Mouse (Mus musculus) midbrain, embryonic 12.5 days (tissue): ENCODE measurements around the gene Tox2. TPM values are rescaled to one million over a fixed set of nuclear protein-coding genes. Genes with fewer than 3 reads are reported as not detected.

Experiments used
- ATAC-seq: fragments of 200-750 bp; cut with Nextera tagmentation; 2 replicates; pipeline ENCODE4 v1.8.0; 2017; ENCODE audit warnings: low read depth, moderate TSS enrichment, moderate library complexity; ENCODE audit not compliant: low FRiP score
- H3K27ac ChIP-seq: fragments of 300-500 bp; sonication (generic); replicated peaks from 2 replicates; pipeline ENCODE4 v1.5.1; 2016; ENCODE audit warnings: mild to moderate bottlenecking
- H3K27me3 ChIP-seq: fragments of 300-500 bp; sonication (generic); 2 replicates; pipeline ENCODE4 v1.6.1; 2016; ENCODE audit warnings: mild to moderate bottlenecking
- H3K36me3 ChIP-seq: fragments of 300-500 bp; sonication (generic); 2 replicates; pipeline ENCODE4 v1.6.1; 2016
- H3K4me1 ChIP-seq: fragments of 300-500 bp; sonication (generic); 2 replicates; pipeline ENCODE4 v1.6.1; 2016
- H3K4me2 ChIP-seq: fragments of 300-500 bp; sonication (generic); replicated peaks from 2 replicates; pipeline ENCODE4 v1.6.1; 2016; ENCODE audit warnings: mild to moderate bottlenecking, moderate library complexity
- H3K4me3 ChIP-seq: fragments of 300-500 bp; sonication (generic); 2 replicates; pipeline ENCODE4 v1.5.1; 2016; ENCODE audit warnings: mild to moderate bottlenecking
- H3K9ac ChIP-seq: fragments of 300-500 bp; sonication (generic); replicated peaks from 2 replicates; pipeline ENCODE4 v1.6.1; 2016; ENCODE audit warnings: mild to moderate bottlenecking, moderate library complexity
- H3K9me3 ChIP-seq: fragments of 300-500 bp; sonication (generic); 2 replicates; pipeline ENCODE4 v1.6.1; 2016; ENCODE audit warnings: mild to moderate bottlenecking
- WGBS: fragments of 180-500 bp; shearing (Covaris S2); methylation state at CpG from one replicate; pipeline ENCODE4 v1.1.7; 2016; 5-methylcytosine and 5-hydroxymethylcytosine counted together
- polyA plus RNA-seq: library from polyadenylated mRNA; unstranded; fragments of >200 nt; fragmentation: Nextera tagmentation; extraction: Ambion mirVana; gene quantifications from 2 replicates; pipeline ENCODE4 v1.2.1, GENCODE M21; 2016

Gene Tox2
- polyA plus RNA-seq, 1 experiment from 2014 or later = 38.1 TPM

- Histone ChIP-seq H3K36me3 (0 out of 2 replicates have a peak, but pooled peaks cover 5% of the 10 kb centered on the region), H3K4me1 (peaks cover 46% of the 10 kb centered on the region), H3K4me2 (peak overlapping the region; percentile 84), H3K27ac (peak overlapping the region; percentile 85), H3K9me3 (peaks cover 8% of the 10 kb centered on the region; the same call in 1 of the 2 replicates), H3K9ac (peak overlapping the region; percentile 83), H3K27me3 (peaks cover 19% of the 10 kb centered on the region; the same call in 1 of the 2 replicates), H3K4me3 (peak overlapping the region; percentile 73)
- ATAC-seq = peak; percentile 31; the same call in 1 of the 2 replicates
- 16% methylated on average over 17 of the region's 17 CpGs for WGBS
These were observed 3.0 kb downstream of the Tox2 start for GRCm38 (mm10) chr2:163205737-163206490.

GRCm38 (mm10) chr2:163207315-163207714, 4.4 kb downstream of the Tox2 start:
- H3K4me1 ChIP-seq = peaks cover 43% of the 10 kb centered on the region
- H3K9ac ChIP-seq = no peak overlapping the region
- no peak overlapping the region for H3K27ac ChIP-seq
- no peaks in the 10 kb centered on the region for H3K9me3 ChIP-seq
- no peak overlapping the region for H3K4me3 ChIP-seq
- H3K27me3 ChIP-seq = peaks cover 12% of the 10 kb centered on the region; the same call in 1 of the 2 replicates
- WGBS = 94% methylated on average over 2 of the region's 2 CpGs
- no peak for ATAC-seq
- H3K36me3 ChIP-seq = 0 out of 2 replicates have a peak, but pooled peaks cover 5% of the 10 kb centered on the region
- H3K4me2 ChIP-seq = no peak overlapping the region

- H3K36me3 ChIP-seq = 0 out of 2 replicates have a peak, but pooled peaks cover 5% of the 10 kb centered on the region
- no peaks in the 10 kb centered on the region for H3K9me3 ChIP-seq
- no peak overlapping the region for H3K9ac ChIP-seq
- H3K4me3 ChIP-seq = no peak overlapping the region
- peaks cover 35% of the 10 kb centered on the region for H3K4me1 ChIP-seq
- H3K27me3 ChIP-seq = peaks cover 1% of the 10 kb centered on the region; the same call in 1 of the 2 replicates
- WGBS = 87% methylated on average over 8 of the region's 8 CpGs
- no peak overlapping the region for H3K4me2 ChIP-seq
- no peak overlapping the region for H3K27ac ChIP-seq
- ATAC-seq = no peak
These were observed 6.2 kb downstream of the Tox2 start for GRCm38 (mm10) chr2:163209139-163209538.

GRCm38 (mm10) chr2:163213085-163213484, 10.2 kb downstream of the Tox2 start:
- Histone ChIP-seq H3K27me3 (no peaks in the 10 kb centered on the region; the same call in 1 of the 2 replicates), H3K36me3 (0 out of 2 replicates have a peak, but pooled peaks cover 5% of the 10 kb centered on the region), H3K4me1 (peaks cover 12% of the 10 kb centered on the region; the same call in 1 of the 2 replicates), H3K4me2 (no peak overlapping the region), H3K9me3 (no peaks in the 10 kb centered on the region), H3K4me3 (no peak overlapping the region), H3K9ac (no peak overlapping the region), H3K27ac (no peak overlapping the region)
- 64% methylated on average over 3 of the region's 3 CpGs for WGBS
- no peak for ATAC-seq

GRCm38 (mm10) chr2:163218095-163218494, 15.2 kb downstream of the Tox2 start:
- no peak overlapping the region for H3K27ac ChIP-seq
- no peaks in the 10 kb centered on the region for H3K36me3 ChIP-seq
- H3K9me3 ChIP-seq = no peaks in the 10 kb centered on the region
- H3K4me2 ChIP-seq = no peak overlapping the region
- no peak overlapping the region for H3K9ac ChIP-seq
- H3K4me1 ChIP-seq = peaks cover 29% of the 10 kb centered on the region
- no peak overlapping the region for H3K4me3 ChIP-seq
- WGBS = 84% methylated on average over 3 of the region's 3 CpGs
- no peak for ATAC-seq
- no peaks in the 10 kb centered on the region for H3K27me3 ChIP-seq

GRCm38 (mm10) chr2:163218571-163218970, 15.6 kb downstream of the Tox2 start:
- H3K4me2 ChIP-seq = no peak overlapping the region
- ATAC-seq = peak; percentile 58; the same call in 1 of the 2 replicates
- H3K36me3 ChIP-seq = no peaks in the 10 kb centered on the region
- no peaks in the 10 kb centered on the region for H3K9me3 ChIP-seq
- 55% methylated on average over 7 of the region's 7 CpGs for WGBS
- H3K9ac ChIP-seq = no peak overlapping the region
- H3K27me3 ChIP-seq = no peaks in the 10 kb centered on the region
- no peak overlapping the region for H3K27ac ChIP-seq
- H3K4me1 ChIP-seq = peaks cover 24% of the 10 kb centered on the region
- no peak overlapping the region for H3K4me3 ChIP-seq

- no peak overlapping the region for H3K9ac ChIP-seq
- no peaks in the 10 kb centered on the region for H3K9me3 ChIP-seq
- H3K27ac ChIP-seq = peak overlapping the region; percentile 39; the same call in 1 of the 2 replicates
- no peaks in the 10 kb centered on the region for H3K36me3 ChIP-seq
- H3K4me2 ChIP-seq = no peak overlapping the region
- ATAC-seq = peak; percentile 27; the same call in 1 of the 2 replicates
- H3K4me3 ChIP-seq = no peak overlapping the region
- no peaks in the 10 kb centered on the region for H3K27me3 ChIP-seq
- WGBS = 38% methylated on average over 5 of the region's 5 CpGs
- H3K4me1 ChIP-seq = peaks cover 22% of the 10 kb centered on the region
These were observed 16.5 kb downstream of the Tox2 start for GRCm38 (mm10) chr2:163219447-163219846.

GRCm38 (mm10) chr2:163220706-163221105, 17.8 kb downstream of the Tox2 start:
- H3K27ac ChIP-seq = no peak overlapping the region
- H3K9ac ChIP-seq = no peak overlapping the region
- H3K4me1 ChIP-seq = peaks cover 32% of the 10 kb centered on the region
- H3K27me3 ChIP-seq = no peaks in the 10 kb centered on the region
- H3K36me3 ChIP-seq = no peaks in the 10 kb centered on the region
- no peaks in the 10 kb centered on the region for H3K9me3 ChIP-seq
- H3K4me2 ChIP-seq = no peak overlapping the region
- WGBS = 91% methylated on average over 11 of the region's 11 CpGs
- H3K4me3 ChIP-seq = no peak overlapping the region
- no peak for ATAC-seq

- no peaks in the 10 kb centered on the region for H3K9me3 ChIP-seq
- H3K4me2 ChIP-seq = no peak overlapping the region
- no peak for ATAC-seq
- WGBS = 78% methylated on average over 15 of the region's 15 CpGs
- H3K27me3 ChIP-seq = peaks cover 5% of the 10 kb centered on the region; the same call in 1 of the 2 replicates
- H3K36me3 ChIP-seq = no peaks in the 10 kb centered on the region
- H3K4me1 ChIP-seq = peaks cover 34% of the 10 kb centered on the region
- no peak overlapping the region for H3K9ac ChIP-seq
- peak overlapping the region; percentile 15 for H3K27ac ChIP-seq
- no peak overlapping the region for H3K4me3 ChIP-seq
These were observed 22.4 kb downstream of the Tox2 start for GRCm38 (mm10) chr2:163225302-163225701.

GRCm38 (mm10) chr2:163229050-163229449, 26.1 kb downstream of the Tox2 start:
- no peaks in the 10 kb centered on the region for H3K36me3 ChIP-seq
- H3K27ac ChIP-seq = no peak overlapping the region
- ATAC-seq = no peak
- 87% methylated on average over 9 of the region's 9 CpGs for WGBS
- H3K4me2 ChIP-seq = no peak overlapping the region
- H3K9me3 ChIP-seq = no peaks in the 10 kb centered on the region
- no peak overlapping the region for H3K9ac ChIP-seq
- H3K4me3 ChIP-seq = no peak overlapping the region
- H3K4me1 ChIP-seq = peaks cover 34% of the 10 kb centered on the region
- H3K27me3 ChIP-seq = peaks cover 5% of the 10 kb centered on the region; the same call in 1 of the 2 replicates

- no peak overlapping the region for H3K4me2 ChIP-seq
- H3K27me3 ChIP-seq = peaks cover 5% of the 10 kb centered on the region
- peaks cover 20% of the 10 kb centered on the region for H3K4me1 ChIP-seq
- WGBS = 77% methylated on average over 13 of the region's 13 CpGs
- no peaks in the 10 kb centered on the region for H3K36me3 ChIP-seq
- H3K4me3 ChIP-seq = no peak overlapping the region
- H3K27ac ChIP-seq = no peak overlapping the region
- H3K9me3 ChIP-seq = no peaks in the 10 kb centered on the region
- no peak for ATAC-seq
- no peak overlapping the region for H3K9ac ChIP-seq
These were observed 29.0 kb downstream of the Tox2 start for GRCm38 (mm10) chr2:163231781-163232534.

GRCm38 (mm10) chr2:163233666-163234065, 30.7 kb downstream of the Tox2 start:
- no peak overlapping the region for H3K4me3 ChIP-seq
- 81% methylated on average over 9 of the region's 9 CpGs for WGBS
- ATAC-seq = no peak
- peaks cover 20% of the 10 kb centered on the region for H3K4me1 ChIP-seq
- H3K4me2 ChIP-seq = no peak overlapping the region
- H3K9me3 ChIP-seq = no peaks in the 10 kb centered on the region
- H3K27ac ChIP-seq = 0 out of 2 replicates have a peak overlapping the region, but pooled peaks have one; percentile 46
- peaks cover 5% of the 10 kb centered on the region for H3K27me3 ChIP-seq
- H3K9ac ChIP-seq = no peak overlapping the region
- no peaks in the 10 kb centered on the region for H3K36me3 ChIP-seq
